Mouse (Mus musculus): ENCODE measurements around the gene Dgki. TPM values are rescaled to one million over a fixed set of nuclear protein-coding genes. Genes with fewer than 3 reads are reported as not detected.

Dgki gene
- polyA plus RNA-seq, 1 experiment from 2014 or later, result 7.0 TPM

- Histone ChIP-seq H3K9me3 (no peaks in the 10 kb centered on the region), H3K36me3 (peaks cover 17% of the 10 kb centered on the region; the same call in 1 of the 2 replicates), H3K4me1 (replicated peaks) (peaks cover 42% of the 10 kb centered on the region), H3K4me3 (peak overlapping the region; percentile 21), H3K27ac (replicated peaks) (no peak overlapping the region), H3K4me2 (peak overlapping the region; percentile 46), H3K27me3 (no peaks in the 10 kb centered on the region), H3K9ac (no peak overlapping the region)
- whole genome bisulfite sequencing, result 68% methylated on average over 6 of the region's 6 CpGs
- no peak for ATAC-seq (ENCODE audit: low FRiP score, low read depth)
Observed at GRCm38 (mm10) chr6:36806906-36807305, 493.1 kb downstream of the Dgki start.

- Histone ChIP-seq H3K27me3 (no peaks in the 10 kb centered on the region), H3K4me3 (no peak overlapping the region), H3K9me3 (no peaks in the 10 kb centered on the region), H3K4me1 (replicated peaks) (peaks cover 26% of the 10 kb centered on the region), H3K4me2 (no peak overlapping the region), H3K27ac (replicated peaks) (peak overlapping the region; percentile 38), H3K36me3 (peaks cover 11% of the 10 kb centered on the region; the same call in 1 of the 2 replicates), H3K9ac (no peak overlapping the region)
- WGBS, result 55% methylated on average over 5 of the region's 5 CpGs
- ATAC-seq (ENCODE audit: low FRiP score, low read depth), result peak; percentile 62; the same call in 1 of the 2 replicates
Observed at GRCm38 (mm10) chr6:36800309-36800946, 499.6 kb downstream of the Dgki start.

GRCm38 (mm10) chr6:36797066-36797655 lies 502.8 kb downstream of the Dgki start:
- Histone ChIP-seq H3K4me3 (no peak overlapping the region), H3K9ac (no peak overlapping the region), H3K27ac (replicated peaks) (peak overlapping the region; percentile 73), H3K36me3 (no peaks in the 10 kb centered on the region), H3K27me3 (no peaks in the 10 kb centered on the region), H3K4me1 (replicated peaks) (peaks cover 33% of the 10 kb centered on the region), H3K9me3 (no peaks in the 10 kb centered on the region), H3K4me2 (peak overlapping the region; percentile 15; the same call in 1 of the 2 replicates)
- 18% methylated on average over 3 of the region's 3 CpGs for WGBS
- peak; percentile 55 for ATAC-seq (ENCODE audit: low FRiP score, low read depth)

Other genes starting within 250 kb of the Dgki start
- 3.8 and 4.1 TPM in 2 replicates for gene Creb3l2, start 142.0 kb upstream of the Dgki start, polyA plus RNA-seq (2015; fragmentation: Nextera tagmentation; extraction: Ambion mirVana)
- gene Akr1d1, start 230.0 kb upstream of the Dgki start, polyA plus RNA-seq (2015; fragmentation: Nextera tagmentation; extraction: Ambion mirVana), result not detected in 2 replicates

All from hindbrain, embryonic 15.5 days (tissue).